Comparison of ENCODE assay signal across 17 mouse cellular contexts in genomic region chr9:104874157-104874556, GRCm38 (mm10).
DNase-seq lines count a peak whose midpoint lies in the region; ATAC-seq and TF ChIP-seq lines count a peak whose summit lies in the region.
"Had no signal": no experiment of that assay in that cellular context is flagged by ENCODE, and none has a peak within 500 bp of the region (broad histone marks: within the 10 kb centered on the region; RNA-seq: fewer than 3 reads in every experiment).

No protein-coding gene starts in this region.

- no peak overlapping the region for H3K4me2 ChIP-seq in stomach, embryonic 16.5 days (ENCODE audit: low read depth, low read length)
- H3K4me2 ChIP-seq in midbrain, embryonic 15.5 days, result no peak overlapping the region
- H3K4me2 ChIP-seq: forebrain, embryonic 12.5 days; heart, embryonic 12.5 days had no signal

- H3K9me3 ChIP-seq in stomach, embryonic 16.5 days (replicated peaks; ENCODE audit: control insufficient read depth, low read length), result no peaks in the 10 kb centered on the region
- no peaks in the 10 kb centered on the region for H3K9me3 ChIP-seq in midbrain, embryonic 15.5 days
- H3K9me3 ChIP-seq: forebrain, embryonic 12.5 days had no signal

- H3K27ac ChIP-seq in liver, adult 2 months (replicated peaks; ENCODE audit: insufficient read depth, low read depth, low read length), result no peak overlapping the region
- no peak overlapping the region for H3K27ac ChIP-seq in stomach, embryonic 16.5 days (ENCODE audit: low read length)
- no peak overlapping the region for H3K27ac ChIP-seq in midbrain, embryonic 15.5 days
- H3K27ac ChIP-seq: forebrain, embryonic 12.5 days had no signal

- no peak overlapping the region for H3K9ac ChIP-seq in liver, adult 2 months (ENCODE audit: low read depth, low read length)
- no peak overlapping the region for H3K9ac ChIP-seq in stomach, embryonic 16.5 days (ENCODE audit: low read length)
- H3K9ac ChIP-seq in midbrain, embryonic 15.5 days, result no peak overlapping the region
- H3K9ac ChIP-seq: forebrain, embryonic 12.5 days; heart, embryonic 12.5 days; liver, postnatal 0 days had no signal

- no peaks in the 10 kb centered on the region for H3K36me3 ChIP-seq in liver, adult 2 months (ENCODE audit: control insufficient read depth, insufficient read depth, low read length)
- H3K36me3 ChIP-seq in stomach, embryonic 16.5 days (ENCODE audit: control insufficient read depth, insufficient read depth, low read length), result no peaks in the 10 kb centered on the region
- no peaks in the 10 kb centered on the region for H3K36me3 ChIP-seq in midbrain, embryonic 15.5 days (replicated peaks)
- H3K36me3 ChIP-seq: forebrain, embryonic 12.5 days; heart, embryonic 12.5 days had no signal

- DNase-seq in liver, adult 2 months (ENCODE audit: extremely low read depth, low read depth, low spot score), result peak; percentile 10
- no peak for DNase-seq in liver
- DNase-seq in forelimb bud, embryonic 11.5 days (ENCODE audit: low read depth, low spot score), result peak; percentile 3
- peak; percentile 12 for DNase-seq in kidney, postnatal 10 days
- no peak for DNase-seq in adrenal gland, postnatal 4 days (ENCODE audit: low spot score in 2 of 2)
- no peak for DNase-seq in cerebellum, adult 9-11 months
- DNase-seq: adrenal gland, postnatal 36 days; cerebellum, postnatal 25 days; gastrocnemius, postnatal 36 days; liver, postnatal 0 days; midbrain, embryonic 14.5 days; retina, postnatal 1 day had no signal

- no peaks in the 10 kb centered on the region for H3K27me3 ChIP-seq in liver, adult 2 months (ENCODE audit: control insufficient read depth, insufficient read depth, low read length)
- no peaks in the 10 kb centered on the region for H3K27me3 ChIP-seq in stomach, embryonic 16.5 days (ENCODE audit: control insufficient read depth, insufficient read depth, low read length)
- no peaks in the 10 kb centered on the region for H3K27me3 ChIP-seq in midbrain, embryonic 15.5 days (replicated peaks)
- H3K27me3 ChIP-seq: forebrain, embryonic 12.5 days; heart, embryonic 12.5 days had no signal

- no peak overlapping the region for H3K4me3 ChIP-seq in liver, adult 2 months (ENCODE audit: insufficient read depth, low read depth, low read length)
- H3K4me3 ChIP-seq in stomach, embryonic 16.5 days (replicated peaks; ENCODE audit: low read length), result no peak overlapping the region
- no peak overlapping the region for H3K4me3 ChIP-seq in midbrain, embryonic 15.5 days
- H3K4me3 ChIP-seq: forebrain, embryonic 12.5 days; heart, embryonic 12.5 days had no signal

- TF ChIP-seq CTCF in liver, adult 2 months (IDR thresholded peaks at IDR 0.05; ENCODE audit: low read depth, low read length), result no peak

- WGBS in liver, adult 2 months, result 68% methylated on average over 3 of the region's 3 CpGs
- WGBS in stomach, embryonic 16.5 days, result 71% methylated on average over 3 of the region's 3 CpGs
- 81% methylated on average over 3 of the region's 3 CpGs for WGBS in midbrain, embryonic 15.5 days

- 0 out of 2 replicates have a peak, but pooled peaks have one; percentile 60 for ATAC-seq in stomach, embryonic 16.5 days (ENCODE audit: insufficient read depth, low FRiP score)
- no peak for ATAC-seq in midbrain, embryonic 15.5 days (replicated peaks)
- ATAC-seq: hindbrain, embryonic 16.5 days; liver, postnatal 0 days had no signal

- no peak for TF ChIP-seq POLR2A in liver, adult 2 months (IDR thresholded peaks at IDR 0.05; ENCODE audit: extremely low read depth, insufficient read depth, low read length)

- H3K4me1 ChIP-seq in liver, adult 2 months (ENCODE audit: control insufficient read depth, insufficient read depth, low read length), result no peaks in the 10 kb centered on the region
- H3K4me1 ChIP-seq in stomach, embryonic 16.5 days (ENCODE audit: control insufficient read depth, insufficient read depth, low read length), result no peaks in the 10 kb centered on the region
- no peaks in the 10 kb centered on the region for H3K4me1 ChIP-seq in midbrain, embryonic 15.5 days
- H3K4me1 ChIP-seq: forebrain, embryonic 12.5 days; heart, embryonic 12.5 days had no signal

- no peaks in the 10 kb centered on the region for H3K79me2 ChIP-seq in liver, adult 2 months (ENCODE audit: control insufficient read depth, insufficient read depth, low read length)

Comparison
In these comparisons a context has a peak if more than half of its experiments do, and no peak if none do; other contexts are left out.
1. DNase-seq: peak in liver, adult 2 months (single experiment), forelimb bud, embryonic 11.5 days (single experiment) and kidney, postnatal 10 days (single experiment); none in liver (single experiment), adrenal gland, postnatal 4 days (0 of 2) and cerebellum, adult 9-11 months (single experiment).